Mouse (Mus musculus) kidney, embryonic 14.5 days (tissue): ENCODE measurements around the gene Aicda. TPM values are rescaled to one million over a fixed set of nuclear protein-coding genes. Genes with fewer than 3 reads are reported as not detected.
"Not testable (repeated sequence)": the region's sequence is repeated elsewhere in the genome, so short reads cannot be mapped to it uniquely, and the experiment has no call there.

Experiments used
- ATAC-seq: fragments of 200-750 bp; cut with Nextera tagmentation; 2 replicates; pipeline ENCODE4 v1.8.0; 2017; ENCODE audit warnings: moderate number of reproducible peaks, mild to moderate bottlenecking, moderate TSS enrichment, moderate library complexity; ENCODE audit not compliant: low FRiP score, low TSS enrichment
- H3K27ac ChIP-seq: fragments of 300-500 bp; sonication (generic); 2 replicates; pipeline ENCODE4 v1.5.1; 2014; ENCODE audit warnings: low read depth, mild to moderate bottlenecking, low read length, moderate library complexity, mixed read lengths
- H3K27me3 ChIP-seq: fragments of 300-500 bp; sonication (generic); 2 replicates; pipeline ENCODE4 v1.6.1; 2014; ENCODE audit warnings: mild to moderate bottlenecking, low read length; ENCODE audit not compliant: control insufficient read depth, insufficient read depth
- H3K36me3 ChIP-seq: fragments of 300-500 bp; sonication (generic); 2 replicates; pipeline ENCODE4 v1.6.1; 2014; ENCODE audit warnings: low read length, mixed read lengths; ENCODE audit not compliant: control insufficient read depth, insufficient read depth
- H3K4me1 ChIP-seq: fragments of 300-500 bp; sonication (generic); 2 replicates; pipeline ENCODE4 v1.6.1; 2014; ENCODE audit warnings: low read length, mixed read lengths; ENCODE audit not compliant: control insufficient read depth, insufficient read depth
- H3K4me2 ChIP-seq: fragments of 300-500 bp; sonication (generic); replicated peaks from 2 replicates; pipeline ENCODE4 v1.6.1; 2014; ENCODE audit warnings: low read depth, mild to moderate bottlenecking, low read length
- H3K4me3 ChIP-seq: fragments of 300-500 bp; sonication (generic); 2 replicates; pipeline ENCODE4 v1.5.1; 2014; ENCODE audit warnings: mild to moderate bottlenecking, low read length
- H3K9ac ChIP-seq: fragments of 300-500 bp; sonication (generic); 2 replicates; pipeline ENCODE4 v1.6.1; 2014; ENCODE audit warnings: low read depth, mild to moderate bottlenecking, low read length, moderate library complexity
- H3K9me3 ChIP-seq: fragments of 300-500 bp; sonication (generic); 2 replicates; pipeline ENCODE4 v1.6.1; 2016; ENCODE audit warnings: low read length; ENCODE audit not compliant: control insufficient read depth
- WGBS: fragments of 180-500 bp; shearing (Covaris S2); extraction: QIAGEN DNeasy Blood & Tissue Kit; methylation state at CpG from one replicate; pipeline ENCODE4 v1.1.7; 2014; 5-methylcytosine and 5-hydroxymethylcytosine counted together
- polyA plus RNA-seq: library from polyadenylated mRNA; unstranded; fragments of >200 nt; fragmentation: Nextera tagmentation; extraction: Ambion mirVana; gene quantifications from 2 replicates; pipeline ENCODE4 v1.2.1, GENCODE M21; 2014

Aicda gene
- polyA plus RNA-seq, 1 experiment from 2014 or later, result not detected

DNA sequence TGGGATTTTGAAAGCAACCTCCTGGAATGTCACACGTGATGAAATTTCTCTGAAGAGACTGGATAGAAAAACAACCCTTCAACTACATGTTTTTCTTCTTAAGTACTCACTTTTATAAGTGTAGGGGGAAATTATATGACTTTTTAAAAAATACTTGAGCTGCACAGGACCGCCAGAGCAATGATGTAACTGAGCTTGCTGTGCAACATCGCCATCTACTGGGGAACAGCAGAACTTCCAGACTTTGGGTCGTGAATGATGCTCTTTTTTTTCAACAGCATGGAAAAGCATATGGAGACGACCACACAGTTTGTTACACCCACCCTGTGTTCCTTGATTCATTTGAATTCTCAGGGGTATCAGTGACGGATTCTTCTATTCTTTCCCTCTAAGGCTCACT lies 8.9 kb downstream of the Aicda start:
- 5% methylated on average over 6 of the region's 6 CpGs for WGBS
- ATAC-seq, result peak; percentile 21; the same call in 1 of the 2 replicates
- Histone ChIP-seq H3K27ac (no peak overlapping the region), H3K4me3 (no peak overlapping the region), H3K9ac (no peak overlapping the region), H3K9me3 (no peaks in the 10 kb centered on the region), H3K4me1 (no peaks in the 10 kb centered on the region), H3K27me3 (no peaks in the 10 kb centered on the region; the same call in 1 of the 2 replicates), H3K4me2 (no peak overlapping the region), H3K36me3 (no peaks in the 10 kb centered on the region)

DNA sequence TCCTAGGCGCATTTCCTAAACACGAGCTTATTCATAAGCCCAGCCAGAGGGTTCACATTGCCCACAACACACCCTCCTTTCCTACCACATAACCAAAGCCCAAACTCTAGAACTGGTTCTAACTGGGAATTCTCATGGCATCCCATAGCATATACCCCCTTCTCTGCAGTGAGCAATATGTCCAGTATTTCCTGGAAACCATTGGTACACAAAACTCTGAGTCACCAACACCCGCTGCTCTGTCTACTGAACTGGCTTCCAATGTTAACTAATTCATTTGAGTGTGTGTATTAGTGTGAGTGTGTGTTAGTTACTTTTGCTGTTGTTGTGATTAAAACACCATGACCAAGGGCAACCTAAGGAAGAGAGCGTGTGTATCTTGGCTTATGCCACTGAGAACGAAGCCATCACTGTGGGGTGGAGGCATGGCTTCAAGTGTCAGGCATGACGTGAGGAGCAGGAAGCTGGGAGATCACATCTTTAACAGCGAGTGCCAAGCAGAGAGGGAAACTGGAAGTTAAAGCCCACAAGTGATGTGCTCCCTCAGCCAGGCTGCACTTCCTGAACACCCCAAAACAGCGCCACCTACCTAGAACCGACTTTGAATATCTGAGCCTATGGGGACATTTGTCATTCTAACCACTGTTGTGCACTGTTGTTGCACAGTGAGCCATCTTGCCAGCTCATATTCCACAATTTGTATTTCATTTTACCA lies 11.6 kb downstream of the Aicda start:
- Histone ChIP-seq H3K9me3 (no peaks in the 10 kb centered on the region), H3K4me1 (no peaks in the 10 kb centered on the region), H3K27ac (no peak overlapping the region), H3K27me3 (no peaks in the 10 kb centered on the region; the same call in 1 of the 2 replicates), H3K36me3 (no peaks in the 10 kb centered on the region), H3K4me2 (no peak overlapping the region), H3K9ac (no peak overlapping the region), H3K4me3 (no peak overlapping the region)
- ATAC-seq, result no peak
- WGBS, result 90% methylated on average over 9 of the region's 9 CpGs

DNA sequence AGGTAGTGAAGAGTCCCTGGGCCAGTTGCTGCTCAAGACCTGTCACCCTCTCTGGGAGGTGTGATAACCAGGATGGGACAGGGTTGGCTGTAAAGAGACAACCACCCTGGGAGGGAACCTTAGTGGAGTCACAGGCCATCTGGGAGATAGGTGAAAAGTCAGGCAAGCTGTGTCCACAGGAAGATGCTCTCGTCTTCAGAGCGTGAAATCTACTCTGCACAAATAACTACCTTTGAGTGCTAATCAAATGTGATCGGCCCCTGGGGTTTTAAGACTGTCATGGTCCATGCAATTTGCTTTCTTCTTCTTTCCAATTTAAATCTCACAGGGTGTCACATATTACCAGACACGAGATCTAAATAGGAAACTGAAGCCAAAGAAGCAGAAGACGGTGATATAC lies 15.5 kb downstream of the Aicda start:
- ATAC-seq, result no peak

DNA sequence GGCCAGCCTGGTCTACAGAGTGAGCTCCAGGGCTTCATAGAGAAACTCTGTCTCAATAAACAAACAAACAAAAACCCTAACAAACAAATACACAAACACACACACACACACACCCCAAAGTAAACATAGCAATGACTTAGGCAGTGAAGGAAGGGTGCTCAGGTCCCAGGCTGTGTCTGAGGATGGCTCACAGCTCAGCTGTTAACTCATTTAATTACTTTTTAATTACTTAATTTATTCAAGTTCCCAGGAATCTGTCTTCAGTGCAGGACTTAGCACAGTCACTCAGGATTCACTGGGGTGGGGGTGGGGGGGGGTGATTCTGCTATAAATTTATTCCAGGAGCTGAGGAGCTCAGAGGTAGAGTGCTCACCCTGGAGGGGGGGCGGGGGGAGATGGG lies 16.2 kb downstream of the Aicda start:
- no peak overlapping the region for H3K4me2 ChIP-seq
- no peak overlapping the region for H3K4me3 ChIP-seq
- no peak overlapping the region for H3K9ac ChIP-seq
- ATAC-seq, result no peak
- H3K36me3 ChIP-seq, result no peaks in the 10 kb centered on the region
- no peaks in the 10 kb centered on the region for H3K9me3 ChIP-seq
- H3K4me1 ChIP-seq, result no peaks in the 10 kb centered on the region
- WGBS, result 86% methylated on average over 1 of the region's 1 CpGs
- H3K27ac ChIP-seq, result no peak overlapping the region
- H3K27me3 ChIP-seq, result no peaks in the 10 kb centered on the region

More for the DNA sequence above, 15.5 kb downstream of the Aicda start:
- Histone ChIP-seq H3K9me3 (no peaks in the 10 kb centered on the region), H3K4me1 (no peaks in the 10 kb centered on the region), H3K36me3 (no peaks in the 10 kb centered on the region), H3K4me2 (no peak overlapping the region), H3K27me3 (no peaks in the 10 kb centered on the region), H3K9ac (no peak overlapping the region), H3K27ac (no peak overlapping the region), H3K4me3 (no peak overlapping the region)
- 75% methylated on average over 5 of the region's 5 CpGs for WGBS

DNA sequence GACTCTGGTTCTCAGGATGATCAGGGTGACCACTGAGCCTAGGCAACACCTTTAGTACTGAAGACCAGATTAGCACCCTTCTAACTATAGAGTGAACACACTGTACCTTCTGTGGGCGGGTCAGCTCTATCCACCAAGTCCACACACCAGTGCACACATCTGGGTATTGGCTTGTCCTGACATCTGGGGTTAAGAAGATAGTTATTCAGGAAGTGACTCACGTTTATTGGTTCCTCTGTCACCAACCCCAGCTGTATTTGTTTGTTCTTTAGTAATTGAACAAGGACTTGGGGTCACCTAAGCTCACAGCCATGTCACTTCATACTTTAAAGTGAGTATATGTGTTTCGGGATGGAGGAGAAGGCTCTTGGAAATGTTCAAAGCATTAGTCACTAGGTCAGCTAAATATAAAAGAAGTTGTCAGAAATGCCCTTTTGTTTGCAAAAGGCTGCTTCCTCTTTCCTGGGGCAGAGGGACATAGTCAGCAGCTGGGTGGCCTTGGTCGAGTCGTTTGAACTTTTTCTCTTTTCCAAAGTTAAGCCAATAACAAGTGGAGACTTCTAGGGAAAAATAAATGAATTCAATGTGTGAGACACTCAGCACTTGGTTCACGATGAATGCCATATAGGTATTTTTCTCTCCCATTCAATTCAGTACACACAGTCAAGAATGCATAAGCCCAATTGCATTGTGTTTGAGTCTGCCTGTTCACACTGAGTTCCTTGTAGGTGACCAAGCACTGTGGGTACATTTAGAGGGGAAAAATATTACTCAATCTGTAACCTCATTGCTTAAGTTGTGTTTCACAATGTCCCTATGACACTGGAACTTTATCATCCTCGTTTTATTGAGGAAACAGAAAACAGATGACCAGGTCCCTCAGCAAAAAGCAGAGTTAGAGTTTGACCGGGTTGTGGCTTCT lies 17.4 kb downstream of the Aicda start:
- WGBS, result 59% methylated on average over 8 of the region's 8 CpGs
- H3K9ac ChIP-seq, result no peak overlapping the region
- no peak for ATAC-seq
- H3K9me3 ChIP-seq, result no peaks in the 10 kb centered on the region
- H3K36me3 ChIP-seq, result no peaks in the 10 kb centered on the region
- H3K27ac ChIP-seq, result no peak overlapping the region
- no peaks in the 10 kb centered on the region for H3K27me3 ChIP-seq
- no peak overlapping the region for H3K4me3 ChIP-seq
- H3K4me1 ChIP-seq, result no peaks in the 10 kb centered on the region
- H3K4me2 ChIP-seq, result no peak overlapping the region

DNA sequence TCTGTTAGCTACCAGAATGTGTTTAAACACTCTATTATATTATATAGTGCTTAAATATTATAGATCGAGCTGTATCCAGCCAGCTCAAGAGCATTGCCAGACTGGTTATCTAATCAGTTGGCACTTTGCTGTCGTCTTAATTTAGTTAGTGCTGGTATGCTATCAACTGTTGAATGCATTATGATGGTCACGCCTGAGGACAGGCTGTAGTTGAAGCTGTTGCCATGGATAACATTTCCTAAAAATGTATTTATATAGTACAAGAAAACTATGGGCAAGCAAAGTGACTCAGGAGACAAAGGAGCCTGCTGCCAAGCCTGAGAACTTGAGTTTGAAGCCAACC lies 18.0 kb downstream of the Aicda start:
- Histone ChIP-seq H3K36me3 (no peaks in the 10 kb centered on the region), H3K27me3 (no peaks in the 10 kb centered on the region), H3K4me3 (no peak overlapping the region), H3K9me3 (no peaks in the 10 kb centered on the region), H3K4me2 (no peak overlapping the region), H3K9ac (no peak overlapping the region), H3K27ac (no peak overlapping the region), H3K4me1 (no peaks in the 10 kb centered on the region)
- 90% methylated on average over 3 of the region's 3 CpGs for WGBS
- ATAC-seq, result no peak

DNA sequence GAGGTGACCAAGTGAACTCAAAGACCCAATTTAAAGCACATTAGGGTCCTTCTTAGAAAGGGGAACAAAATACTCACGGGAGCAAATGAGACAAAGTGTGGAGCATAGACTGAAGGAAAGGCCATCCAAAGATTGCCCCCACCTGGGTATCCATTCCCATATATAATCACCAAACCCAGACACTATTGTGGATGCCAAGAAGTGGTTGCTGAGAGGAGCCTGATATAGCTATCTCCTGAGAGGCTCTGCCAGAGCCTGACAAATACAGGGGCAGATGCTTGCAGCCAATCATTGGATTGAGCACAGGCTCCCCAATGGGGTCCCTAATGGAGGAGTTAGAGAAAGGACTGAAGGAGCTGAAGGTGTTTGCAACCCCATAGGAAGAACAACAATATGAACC lies 21.4 kb downstream of the Aicda start:
- ATAC-seq, H3K36me3 ChIP-seq, H3K9ac ChIP-seq, H3K4me2 ChIP-seq, H3K27me3 ChIP-seq, H3K9me3 ChIP-seq, H3K4me3 ChIP-seq, H3K27ac ChIP-seq, H3K4me1 ChIP-seq: not testable (repeated sequence)
- 100% methylated on average over 1 of the region's 1 CpGs for WGBS

DNA sequence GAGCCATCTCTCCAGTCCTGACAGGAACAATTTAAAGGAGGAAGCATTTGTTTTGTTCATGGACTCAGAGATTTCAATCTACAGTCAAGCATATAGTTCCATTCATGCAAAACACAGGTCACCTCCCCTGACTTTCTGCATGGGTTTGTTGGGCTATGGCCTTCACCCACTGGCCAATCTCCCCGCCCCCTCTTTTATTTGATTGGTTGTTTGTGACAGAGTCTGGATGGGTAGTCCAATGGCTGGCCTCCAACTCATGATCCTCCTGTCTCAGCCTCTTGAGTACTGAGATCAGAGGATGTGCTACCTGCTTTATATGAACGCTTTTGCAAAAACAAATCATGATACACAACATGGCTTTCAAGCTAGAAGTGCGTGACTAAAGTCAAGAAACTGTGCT lies 23.4 kb downstream of the Aicda start:
- 86% methylated on average over 3 of the region's 3 CpGs for WGBS
- H3K27me3 ChIP-seq, result no peaks in the 10 kb centered on the region
- H3K4me3 ChIP-seq, result no peak overlapping the region
- no peak overlapping the region for H3K27ac ChIP-seq
- H3K4me2 ChIP-seq, result no peak overlapping the region
- no peaks in the 10 kb centered on the region for H3K36me3 ChIP-seq
- H3K4me1 ChIP-seq, result no peaks in the 10 kb centered on the region
- ATAC-seq, result no peak
- no peak overlapping the region for H3K9ac ChIP-seq
- no peaks in the 10 kb centered on the region for H3K9me3 ChIP-seq

DNA sequence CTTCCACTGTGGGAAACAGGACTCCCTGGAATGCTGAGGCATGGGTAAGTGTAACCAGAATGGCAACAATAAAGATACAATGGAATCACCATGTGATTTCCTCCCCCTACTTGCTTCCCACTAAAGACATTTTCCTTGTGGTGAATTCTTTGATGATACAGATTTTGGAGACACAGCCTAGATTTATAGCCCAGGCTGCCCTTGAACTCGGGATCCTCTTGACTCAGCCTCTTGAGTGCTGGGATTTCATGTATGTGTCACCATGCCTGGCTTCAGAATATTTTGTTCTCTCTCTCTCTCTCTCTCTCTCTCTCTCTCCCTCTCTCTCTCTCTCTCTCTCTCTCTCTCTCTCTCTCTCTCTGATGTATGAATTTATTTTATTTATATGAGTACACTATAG lies 25.5 kb downstream of the Aicda start:
- ATAC-seq, result no peak

More for the DNA sequence above, 25.5 kb downstream of the Aicda start:
- H3K36me3 ChIP-seq, result no peaks in the 10 kb centered on the region
- no peaks in the 10 kb centered on the region for H3K27me3 ChIP-seq
- WGBS, result 74% methylated on average over 1 of the region's 1 CpGs
- no peak overlapping the region for H3K4me3 ChIP-seq
- no peak overlapping the region for H3K9ac ChIP-seq
- H3K27ac ChIP-seq, result no peak overlapping the region
- no peaks in the 10 kb centered on the region for H3K9me3 ChIP-seq
- H3K4me2 ChIP-seq, result no peak overlapping the region
- H3K4me1 ChIP-seq, result no peaks in the 10 kb centered on the region
